Mouse (Mus musculus): ENCODE measurements around the gene Ap5s1. TPM values are rescaled to one million over a fixed set of nuclear protein-coding genes. Genes with fewer than 3 reads are reported as not detected.
"Not testable (repeated sequence)": the region's sequence is repeated elsewhere in the genome, so short reads cannot be mapped to it uniquely, and the experiment has no call there.

Ap5s1 gene
- total RNA-seq, 4 experiments from 2014 or later: 31.8 to 42.6 (median 37.9) TPM

- DNase-seq (ENCODE audit: low spot score): no peak
Observed at GRCm38 (mm10) chr2:131221853-131222515, 15.1 kb downstream of the Ap5s1 start.

- DNase-seq (ENCODE audit: low spot score): no peak
Observed at GRCm38 (mm10) chr2:131222562-131222961, 15.7 kb downstream of the Ap5s1 start.

- no peak for DNase-seq (ENCODE audit: low spot score)
Observed at GRCm38 (mm10) chr2:131223569-131223968, 16.7 kb downstream of the Ap5s1 start.

- no peak for DNase-seq (ENCODE audit: low spot score)
Observed at GRCm38 (mm10) chr2:131225178-131225577, 18.3 kb downstream of the Ap5s1 start.

GRCm38 (mm10) chr2:131226669-131227068 lies 19.8 kb downstream of the Ap5s1 start:
- not testable (repeated sequence) for DNase-seq (ENCODE audit: low spot score)

- DNase-seq (ENCODE audit: low spot score): no peak
Observed at GRCm38 (mm10) chr2:131227243-131227642, 20.4 kb downstream of the Ap5s1 start.

GRCm38 (mm10) chr2:131232558-131232957 lies 25.7 kb downstream of the Ap5s1 start:
- no peak for DNase-seq (ENCODE audit: low spot score)

- peak; percentile 96 for DNase-seq (ENCODE audit: low spot score)
Observed at GRCm38 (mm10) chr2:131233307-131234126, 26.6 kb downstream of the Ap5s1 start, which contains the start of gene Mavs. Mavs (plus strand) TSS chr2:131234063.

GRCm38 (mm10) chr2:131234127-131234650 lies 27.3 kb downstream of the Ap5s1 start:
- DNase-seq (ENCODE audit: low spot score): no peak

GRCm38 (mm10) chr2:131234970-131235635 lies 28.2 kb downstream of the Ap5s1 start:
- no peak for DNase-seq (ENCODE audit: low spot score)

GRCm38 (mm10) chr2:131242180-131242579 lies 35.3 kb downstream of the Ap5s1 start:
- DNase-seq (ENCODE audit: low spot score): no peak

GRCm38 (mm10) chr2:131242929-131243328 lies 36.1 kb downstream of the Ap5s1 start:
- no peak for DNase-seq (ENCODE audit: low spot score)

GRCm38 (mm10) chr2:131253681-131254328 lies 46.9 kb downstream of the Ap5s1 start:
- peak; percentile 63 for DNase-seq (ENCODE audit: low spot score)

GRCm38 (mm10) chr2:131254329-131254713 lies 47.4 kb downstream of the Ap5s1 start:
- DNase-seq (ENCODE audit: low spot score): no peak

- no peak for DNase-seq (ENCODE audit: low spot score)
Observed at GRCm38 (mm10) chr2:131255738-131256137, 48.9 kb downstream of the Ap5s1 start.

GRCm38 (mm10) chr2:131258693-131259092 lies 51.8 kb downstream of the Ap5s1 start:
- no peak for DNase-seq (ENCODE audit: low spot score)

- DNase-seq (ENCODE audit: low spot score): no peak
Observed at GRCm38 (mm10) chr2:131260544-131261307, 53.8 kb downstream of the Ap5s1 start.

GRCm38 (mm10) chr2:131261481-131262212 lies 54.8 kb downstream of the Ap5s1 start:
- no peak for DNase-seq (ENCODE audit: low spot score)

- DNase-seq (ENCODE audit: low spot score): peak; percentile 97
Observed at GRCm38 (mm10) chr2:131262213-131262672, 55.4 kb downstream of the Ap5s1 start, which contains the start of gene Pank2. Pank2 (plus strand) TSS chr2:131262495.

Data from heart, adult 8-10 months (tissue).